Comparison of ENCODE assay signal across 8 mouse cellular contexts in the genomic region with DNA sequence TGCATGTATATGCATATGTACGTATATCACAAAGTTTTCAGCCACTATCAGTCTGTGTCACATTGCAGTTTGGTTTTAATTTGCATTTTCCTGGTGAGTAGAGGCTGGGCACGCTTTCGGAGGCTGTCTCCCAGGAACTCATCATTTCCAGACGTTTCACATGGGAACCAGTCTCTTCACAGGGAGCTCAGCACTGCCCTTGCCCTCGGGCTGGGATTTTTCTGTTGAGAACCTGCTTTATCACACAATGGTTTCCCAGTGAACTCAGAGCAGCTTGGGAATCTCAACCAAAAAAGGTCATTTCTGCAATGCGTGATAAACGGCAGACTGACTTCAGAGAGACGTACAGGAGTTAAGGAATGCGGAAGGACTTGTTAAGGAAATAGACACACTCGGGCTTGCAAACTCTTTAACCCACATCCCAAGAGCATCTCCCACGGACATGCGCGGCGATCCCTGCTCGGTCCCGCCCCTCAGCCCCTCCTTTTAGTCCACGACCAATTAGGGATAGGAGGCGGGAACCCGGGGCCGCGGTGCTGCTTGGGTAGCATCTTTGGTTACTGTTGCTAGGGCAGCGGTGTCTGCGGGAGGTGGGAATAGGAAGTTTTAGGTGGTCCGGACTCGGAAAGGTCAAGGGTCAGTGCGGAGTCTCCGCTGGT. TPM values are rescaled to one million over a fixed set of nuclear protein-coding genes. Genes with fewer than 3 reads are reported as not detected.
DNase-seq lines count a peak whose midpoint lies in the region; ATAC-seq lines count a peak whose summit lies in the region.

A gene (plus strand): TSS at position 560 of the 659 bp plus-strand sequence.

- peak within 1 kb of the TSS; percentile 78 for H3K27ac ChIP-seq in intestine, embryonic 14.5 days (ENCODE audit: low read depth)

- H3K4me3 ChIP-seq in intestine, embryonic 14.5 days (ENCODE audit: low read depth, low read length), result peak within 1 kb of the TSS; percentile 52

- peak; percentile 88 for DNase-seq in adrenal gland, postnatal 14 days
- DNase-seq in embryo, embryonic 11.5 days (ENCODE audit: low read depth, low spot score), result peak; percentile 76
- peak; percentile 53 to 82 for DNase-seq in gastrocnemius, postnatal 4 days (ENCODE audit: low spot score in 2 of 2)
- peak; percentile 84 for DNase-seq in intestine, embryonic 14.5 days (ENCODE audit: low spot score)
- DNase-seq in left cerebral cortex, adult 8-10 months (ENCODE audit: low spot score in 2 of 2), result peak; percentile 69 to 87
- peak; percentile 80 to 87 for DNase-seq in lung, postnatal 4 days
- DNase-seq in right cerebral cortex, postnatal 25 days, result peak; percentile 87
- no peak for DNase-seq in natural killer cell, adult 2 months (ENCODE audit: low spot score in 2 of 2)

- 2% methylated on average over 27 of the region's 27 CpGs for WGBS in intestine, embryonic 14.5 days

- H3K27me3 ChIP-seq in intestine, embryonic 14.5 days (replicated peaks; ENCODE audit: control insufficient read depth, insufficient read depth, low read length), result no peaks in the 10 kb centered on the region

- peak within 1 kb of the TSS; percentile 97 for H3K4me2 ChIP-seq in intestine, embryonic 14.5 days (ENCODE audit: low read length)

- peak within 1 kb of the TSS; percentile 48 for H3K9ac ChIP-seq in intestine, embryonic 14.5 days (ENCODE audit: low read length)

- H3K9me3 ChIP-seq in intestine, embryonic 14.5 days (ENCODE audit: control insufficient read depth, low read length), result no peaks in the 10 kb centered on the region

- H3K4me1 ChIP-seq in intestine, embryonic 14.5 days (replicated peaks; ENCODE audit: control insufficient read depth, insufficient read depth, low read length), result peaks cover 4% of the 10 kb centered on the region; the same call in 1 of the 2 replicates

- no peaks in the 10 kb centered on the region for H3K36me3 ChIP-seq in intestine, embryonic 14.5 days (ENCODE audit: control insufficient read depth, insufficient read depth, low read length)

- peak; percentile 96 for ATAC-seq in intestine, embryonic 14.5 days (replicated peaks; ENCODE audit: low FRiP score, low TSS enrichment, low read depth)

RNA-seq across cellular contexts. Expression of the gene that starts here (rescaled TPM):
- 0.26 and 1.1 TPM in 2 replicates for total RNA-seq in adrenal gland, postnatal 14 days (2021)
- under 1 TPM; 0.21 to 0.56 TPM for total RNA-seq in gastrocnemius, postnatal 4 days (2021)
- 1.7 and 3.0 TPM in 2 replicates for polyA plus RNA-seq in intestine, embryonic 14.5 days (2014; fragmentation: Nextera tagmentation; extraction: Ambion mirVana)
- total RNA-seq in left cerebral cortex, adult 8-10 months (2022), result 1 to 10 TPM; 3.8 to 5.6 (median 4.3) TPM

Comparison
In these comparisons a context has a peak if more than half of its experiments do, and no peak if none do; other contexts are left out.
1. Peak in DNase-seq in gastrocnemius, postnatal 4 days; RNA of the gene not detected or under 1 TPM.
2. DNase-seq: peak in adrenal gland, postnatal 14 days (single experiment), embryo, embryonic 11.5 days (single experiment), intestine, embryonic 14.5 days (single experiment), left cerebral cortex, adult 8-10 months (2 of 2), lung, postnatal 4 days (2 of 2) and right cerebral cortex, postnatal 25 days (single experiment); none in natural killer cell, adult 2 months (0 of 2).